Mouse (Mus musculus): Measurements from ENCODE around the gene Trmt5. TPM values are rescaled to one million over a fixed set of nuclear protein-coding genes. Genes with fewer than 3 reads are reported as not detected.

The Trmt5 gene
- 10 to 100 TPM in 1 of 2 experiments, 1 to 10 TPM in 1; 9.8 to 11.0 TPM for total RNA-seq (2021)

DNA sequence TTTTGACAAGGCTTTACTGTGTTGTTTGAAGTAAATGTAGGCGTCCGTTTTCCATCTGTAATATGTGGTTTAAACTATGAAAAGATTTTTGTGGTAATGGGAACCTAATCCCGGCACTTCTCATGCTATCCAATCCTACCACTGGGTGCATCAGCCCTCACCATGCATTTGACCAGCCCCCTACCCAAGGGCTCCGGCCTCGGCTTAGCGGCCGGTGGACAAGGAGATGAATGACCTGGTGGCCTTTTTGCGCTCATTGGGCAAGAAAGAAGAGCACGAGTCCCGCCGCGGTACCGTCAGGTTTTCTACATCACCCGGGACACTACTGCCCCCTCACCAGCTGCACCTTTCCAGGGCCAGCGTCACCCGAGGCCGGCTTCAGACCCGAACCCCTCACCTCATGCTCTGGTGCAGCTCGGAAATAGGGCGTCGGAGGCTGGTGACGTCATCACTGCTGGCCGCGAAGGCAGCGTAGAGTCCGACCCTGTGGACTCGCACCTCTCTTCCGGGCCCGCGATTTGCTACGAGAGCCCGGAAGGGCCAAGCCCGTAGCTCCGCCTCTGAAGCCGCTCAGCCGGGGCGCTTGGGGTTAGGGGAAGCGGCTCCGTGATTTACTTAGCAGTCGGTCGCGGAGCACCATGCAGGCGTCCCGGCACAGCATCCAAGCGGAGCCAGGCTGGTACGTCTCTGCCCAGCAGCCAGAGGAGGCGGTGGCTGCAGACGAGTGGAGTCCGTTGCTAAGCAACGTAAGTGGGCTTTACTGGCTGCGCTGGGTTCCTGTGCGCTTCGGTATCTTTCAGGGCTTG, at the start of gene Trmt5, which contains the start of gene Slc38a6:
TSS of gene Trmt5 (minus strand) at position 424 of the 806 bp plus-strand sequence.
TSS of gene Slc38a6 (plus strand) at position 493 of the 806 bp plus-strand sequence.
- peak; percentile 88 to 91 for DNase-seq

DNA sequence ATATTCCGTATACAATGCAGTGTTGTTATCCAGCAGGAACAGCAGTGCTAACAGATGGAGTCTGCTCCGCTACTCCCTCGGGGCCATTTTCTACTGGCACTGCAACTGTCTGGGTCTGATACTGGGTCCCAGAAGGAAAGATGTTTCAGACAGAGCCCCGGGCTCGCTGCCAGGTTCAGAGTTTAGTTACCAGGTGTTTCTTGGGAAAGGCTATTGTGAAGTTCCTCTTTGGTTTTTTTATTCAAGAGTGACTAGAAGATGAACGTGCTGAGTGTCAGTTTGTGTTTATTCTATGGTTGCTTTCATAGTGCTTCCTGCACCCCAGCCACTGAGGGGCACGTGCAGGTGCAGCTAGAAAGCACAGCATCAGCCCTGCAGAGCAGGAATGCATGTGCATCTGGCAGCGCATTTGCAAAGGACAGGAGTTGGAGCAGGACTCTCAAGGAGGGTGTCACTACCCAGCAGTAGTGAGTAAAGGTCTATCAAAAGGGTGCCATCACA, 47.6 kb upstream of the Trmt5 start:
- peak in 1 of 2 experiments; percentile 10 for DNase-seq

DNA sequence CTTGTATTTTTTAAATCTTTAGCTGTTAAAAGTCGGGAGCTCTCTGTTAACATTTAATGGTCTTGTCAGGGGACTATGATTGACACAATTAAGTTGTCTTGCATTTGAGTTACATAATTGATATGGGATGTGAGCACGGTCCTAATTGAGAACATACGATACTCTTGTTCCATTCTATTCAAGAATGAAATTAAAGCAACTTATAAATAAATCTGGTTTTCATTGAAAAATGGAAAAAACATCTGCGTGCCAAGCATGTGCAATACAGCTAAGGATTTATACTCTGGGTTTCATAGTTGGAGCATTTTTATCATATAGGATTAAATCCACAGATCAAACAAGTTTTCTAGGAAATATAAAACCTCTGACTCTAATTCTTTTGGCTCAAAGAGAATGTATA, 46.2 kb upstream of the Trmt5 start:
- no peak for DNase-seq

DNA sequence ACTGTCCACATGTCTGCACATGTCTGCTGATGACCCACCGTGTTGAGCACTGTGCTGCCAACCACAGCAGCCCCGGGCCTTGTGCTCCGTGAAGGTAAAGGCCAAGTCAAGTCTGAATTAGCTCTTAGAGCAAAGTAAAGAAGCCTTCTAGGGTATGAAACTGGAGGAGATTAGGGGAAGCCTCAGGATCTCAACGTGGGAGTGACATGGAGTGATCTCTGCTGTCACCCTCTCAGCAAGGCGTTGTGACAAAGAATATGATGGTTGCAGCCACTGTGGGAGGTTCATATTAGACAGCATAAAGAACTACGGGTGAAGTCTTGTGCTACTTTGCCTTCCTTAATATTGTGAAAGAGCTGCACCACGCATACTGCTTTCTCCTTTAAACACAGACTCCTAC, 43.7 kb upstream of the Trmt5 start:
- DNase-seq: no peak

DNA sequence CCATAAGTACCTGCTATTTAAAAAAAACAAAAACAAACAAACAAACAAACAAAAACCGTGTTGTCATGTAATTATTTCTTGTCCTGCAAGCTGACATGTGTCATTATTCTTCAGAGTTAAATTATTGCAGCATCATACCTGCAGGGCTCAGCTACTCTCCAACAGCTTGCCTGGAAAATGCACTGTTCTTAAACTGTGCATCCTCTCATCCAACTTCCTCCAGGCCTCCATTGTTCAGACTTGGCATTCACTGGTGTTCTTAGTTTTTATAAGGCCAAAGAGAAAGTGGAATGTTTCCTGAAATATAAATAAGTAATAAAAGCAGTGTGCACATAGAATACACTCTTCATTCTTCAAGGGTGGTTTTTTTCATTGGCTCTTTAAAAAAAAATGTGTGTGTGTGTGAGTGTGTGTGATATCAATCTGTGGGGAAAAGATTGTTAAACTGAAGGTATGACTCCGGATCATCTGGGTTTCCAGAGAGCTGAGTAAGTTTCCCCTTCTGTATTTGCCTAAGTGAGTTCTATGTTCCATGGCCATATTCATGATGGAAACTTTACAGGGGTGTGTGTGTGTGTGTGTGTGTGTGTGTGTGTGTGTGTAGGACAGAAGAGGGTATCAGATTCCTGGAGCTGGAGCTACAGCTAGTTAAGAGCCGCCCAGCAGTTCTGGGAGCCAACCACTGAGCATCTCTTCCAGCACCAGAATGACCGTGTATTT, 42.1 kb upstream of the Trmt5 start:
- no peak for DNase-seq

DNA sequence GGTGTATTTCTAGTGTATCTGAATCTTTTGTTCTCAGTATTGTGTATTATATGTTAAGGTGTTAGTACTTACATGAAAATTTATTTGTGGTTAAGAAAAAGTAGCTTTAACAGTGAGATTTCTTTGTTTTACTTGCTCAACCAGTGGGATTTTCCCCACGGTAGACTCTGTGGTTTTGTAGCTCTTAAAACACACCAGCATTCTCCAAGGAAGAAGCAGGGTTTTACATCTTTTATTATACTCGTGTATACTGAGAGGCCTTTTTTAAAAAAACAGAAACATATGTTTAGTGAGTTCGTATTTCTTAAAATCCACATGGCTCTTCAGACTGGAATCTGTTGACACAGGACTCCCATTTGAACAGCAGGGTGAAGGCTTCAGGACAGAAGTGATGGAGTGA, 40.9 kb upstream of the Trmt5 start:
- DNase-seq: no peak

DNA sequence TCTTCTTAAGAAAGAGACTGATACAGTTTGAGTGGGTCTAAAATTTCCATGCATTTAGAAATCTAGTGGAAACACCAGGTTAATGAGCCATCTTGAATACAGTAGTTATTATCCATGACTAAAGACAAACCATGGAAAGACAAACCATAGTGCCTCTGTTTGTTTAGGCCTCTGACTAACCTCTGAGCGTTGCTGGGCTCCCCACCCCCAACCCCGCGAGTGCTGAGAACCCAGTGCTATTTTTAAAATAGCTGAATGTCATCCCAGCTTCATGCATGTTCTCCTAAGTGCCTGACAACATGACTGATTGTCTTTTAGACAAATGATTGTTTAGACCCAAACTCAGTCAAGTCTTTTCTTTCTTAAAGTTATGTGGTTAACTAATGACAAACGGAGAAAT, 39.1 kb upstream of the Trmt5 start:
- DNase-seq: no peak

DNA sequence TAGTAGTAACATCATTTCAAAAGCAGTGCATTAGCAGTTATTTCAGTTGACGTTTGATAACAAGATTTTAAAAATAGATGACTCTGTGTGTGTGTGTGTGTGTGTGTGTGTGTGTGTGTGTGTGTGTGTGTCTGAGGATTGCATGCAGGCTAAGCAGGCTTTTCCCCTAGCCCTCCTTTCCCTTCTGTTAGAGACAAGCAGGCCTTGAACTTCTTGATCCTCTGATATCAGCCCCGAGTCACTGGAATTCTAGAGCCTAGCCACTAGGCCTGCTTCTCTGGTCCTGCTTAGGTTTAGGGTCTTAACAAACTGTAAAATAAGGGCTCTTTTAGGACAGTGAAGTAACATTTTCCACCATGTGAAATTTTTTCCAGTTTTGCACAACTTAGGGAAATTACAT, 38.7 kb upstream of the Trmt5 start:
- no peak for DNase-seq

DNA sequence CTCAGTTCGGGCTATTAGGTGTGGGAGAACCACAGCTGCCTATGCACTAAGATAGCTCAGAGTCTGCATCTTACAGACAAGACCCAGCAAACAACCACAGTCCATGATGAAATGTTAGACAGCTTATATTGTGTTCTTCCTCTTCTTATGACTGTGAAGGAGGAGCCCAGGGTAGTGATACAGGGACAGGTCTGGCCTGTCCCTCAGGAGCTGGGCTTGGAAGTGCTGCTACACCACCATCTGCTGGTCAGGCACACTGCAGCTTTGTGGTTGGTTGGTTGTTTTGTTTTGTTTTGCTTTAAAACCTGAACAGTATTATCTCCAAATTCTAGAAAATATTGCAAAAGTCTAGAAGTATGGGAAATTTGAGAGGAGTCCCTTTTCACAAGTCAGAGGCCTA, 38.2 kb upstream of the Trmt5 start:
- no peak for DNase-seq

DNA sequence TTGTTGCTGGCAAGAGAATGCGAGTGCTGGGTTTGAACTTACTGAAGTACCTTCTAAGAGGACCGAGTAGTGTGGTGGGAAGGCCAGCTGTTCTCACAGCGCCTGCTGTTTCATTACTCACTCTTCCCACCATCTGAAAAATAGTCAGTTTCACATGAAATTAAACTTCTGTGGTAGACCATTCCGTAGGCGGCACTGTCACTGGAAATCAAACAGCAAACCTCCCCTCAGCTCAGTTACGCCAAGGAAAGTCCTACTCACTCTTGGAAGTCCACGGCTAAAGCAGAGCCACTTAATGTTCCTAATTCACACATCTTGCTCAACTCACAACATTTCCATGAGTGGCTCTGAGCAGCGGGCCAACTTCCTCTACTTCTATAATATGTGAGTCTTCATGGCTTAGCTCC, 37.7 kb upstream of the Trmt5 start:
- no peak for DNase-seq

DNA sequence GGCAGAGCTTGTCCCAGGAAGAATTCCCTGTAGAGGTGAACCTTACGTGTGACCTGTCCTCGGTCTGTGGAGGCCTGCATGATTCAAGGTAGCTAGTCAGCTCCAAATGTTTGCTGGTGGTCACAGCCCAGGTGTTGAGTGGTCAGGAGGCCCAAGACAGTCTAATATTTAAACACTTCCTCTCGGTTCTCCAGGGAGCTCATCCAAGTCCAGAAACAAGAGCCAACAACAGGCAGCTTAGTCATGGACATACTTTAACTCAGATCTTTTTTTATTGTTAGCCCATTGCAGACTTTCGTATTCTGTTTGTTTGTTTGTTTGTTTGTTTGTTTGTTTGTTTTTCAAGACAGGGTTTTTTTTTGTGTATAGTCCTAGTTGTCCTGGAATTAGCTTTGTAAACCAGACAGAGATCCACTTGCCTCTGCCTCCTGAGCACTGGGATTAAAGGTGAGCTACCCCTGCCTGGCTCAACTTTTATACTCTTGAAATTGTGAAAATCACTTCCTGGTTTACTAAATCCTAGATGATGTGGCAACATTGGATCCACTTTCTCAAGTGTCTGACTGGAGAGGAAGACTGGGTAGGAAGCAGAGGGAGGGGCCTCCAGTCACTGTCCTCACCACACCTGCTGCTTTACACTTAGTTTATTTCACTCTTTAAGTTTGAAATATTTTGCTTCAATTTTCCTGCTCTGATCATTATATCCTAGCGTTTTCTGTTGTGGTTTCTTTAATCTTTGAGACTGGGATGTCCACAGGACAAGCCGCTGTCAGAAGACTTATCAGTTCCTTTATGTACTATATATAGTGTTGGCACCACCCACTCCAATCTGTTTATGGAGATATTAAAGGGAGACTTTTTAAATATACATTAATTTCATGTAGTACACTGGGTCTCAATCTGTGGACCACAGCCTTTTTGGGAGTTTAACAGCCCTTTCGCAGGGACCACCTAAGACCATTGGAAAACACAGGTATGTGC, 31.5 kb upstream of the Trmt5 start:
- DNase-seq: no peak

DNA sequence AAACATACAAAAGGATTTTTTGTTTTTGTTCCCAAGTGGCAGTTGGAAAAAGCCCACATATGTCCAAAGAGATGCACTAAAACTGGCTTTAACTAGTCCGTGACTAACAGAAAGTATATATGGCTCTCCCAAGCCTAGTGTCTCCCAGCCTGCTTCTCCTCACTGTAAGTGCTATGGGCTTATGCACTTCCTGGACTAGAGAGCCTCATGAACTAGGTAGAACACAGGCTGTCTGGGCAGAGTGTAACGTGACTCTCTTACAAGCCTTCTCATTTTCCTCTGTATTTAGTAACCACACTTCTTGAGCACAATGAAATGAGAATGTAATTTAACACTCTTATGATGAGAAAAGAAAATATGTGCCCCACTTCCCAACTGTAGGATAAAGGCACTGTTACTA, 22.2 kb upstream of the Trmt5 start:
- no peak for DNase-seq

DNA sequence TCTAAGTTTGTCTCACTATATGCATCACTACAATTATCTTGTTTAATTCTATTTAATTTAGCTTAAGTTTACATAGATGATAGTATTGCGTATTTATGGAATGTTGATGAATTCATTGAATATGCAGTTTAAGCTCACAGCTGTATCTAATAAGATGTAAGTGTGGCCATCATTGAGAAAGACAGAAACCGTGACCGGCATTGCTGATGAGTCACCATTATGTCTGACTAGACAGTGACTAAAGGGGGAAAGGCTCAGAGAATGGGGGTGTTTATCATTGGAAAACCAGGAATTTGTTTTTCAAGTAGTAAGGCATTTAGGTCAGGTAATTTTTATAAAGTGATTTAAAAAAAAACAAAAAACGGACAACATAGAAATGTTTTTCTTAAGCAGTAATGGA, 21.2 kb upstream of the Trmt5 start:
- no peak for DNase-seq

DNA sequence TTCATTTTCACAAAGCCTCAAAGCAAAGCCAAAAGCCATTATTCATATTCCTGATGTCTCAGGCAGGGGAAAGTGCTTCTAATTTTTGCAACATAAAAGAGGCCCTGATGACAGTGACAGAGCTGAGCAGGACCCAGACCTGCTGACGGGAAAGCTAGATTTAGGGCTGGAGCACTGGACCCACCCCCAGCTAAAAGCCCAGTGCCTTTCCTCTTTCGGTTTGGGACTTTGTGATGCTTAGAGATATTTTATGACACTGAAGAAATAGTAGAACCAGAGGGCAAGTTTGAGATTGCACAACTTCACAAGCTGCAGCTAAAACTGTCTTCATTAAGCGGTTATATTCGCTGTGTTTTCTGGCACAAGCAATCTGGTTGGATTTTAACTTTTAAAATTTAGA, 18.1 kb upstream of the Trmt5 start:
- DNase-seq: no peak

DNA sequence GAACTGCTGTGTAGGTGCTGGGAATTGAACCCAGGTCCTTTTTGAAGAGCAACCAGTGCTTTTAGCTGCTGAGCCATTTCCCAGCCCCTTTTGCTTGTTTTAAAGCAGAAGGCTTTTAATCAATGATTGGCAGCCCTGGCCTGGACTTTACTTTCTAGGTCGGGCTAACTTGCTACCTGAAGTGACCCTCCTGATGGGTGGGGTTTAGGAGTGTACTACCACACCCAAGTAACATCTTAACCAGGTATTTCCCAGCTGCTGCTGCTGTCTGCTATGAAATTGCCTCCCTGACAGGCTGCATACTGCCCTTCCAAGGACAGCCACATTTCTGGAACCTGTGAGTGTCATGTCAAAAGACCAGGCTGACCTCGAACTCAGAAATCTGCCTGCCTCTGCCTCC, 14.0 kb upstream of the Trmt5 start:
- DNase-seq: no peak

DNA sequence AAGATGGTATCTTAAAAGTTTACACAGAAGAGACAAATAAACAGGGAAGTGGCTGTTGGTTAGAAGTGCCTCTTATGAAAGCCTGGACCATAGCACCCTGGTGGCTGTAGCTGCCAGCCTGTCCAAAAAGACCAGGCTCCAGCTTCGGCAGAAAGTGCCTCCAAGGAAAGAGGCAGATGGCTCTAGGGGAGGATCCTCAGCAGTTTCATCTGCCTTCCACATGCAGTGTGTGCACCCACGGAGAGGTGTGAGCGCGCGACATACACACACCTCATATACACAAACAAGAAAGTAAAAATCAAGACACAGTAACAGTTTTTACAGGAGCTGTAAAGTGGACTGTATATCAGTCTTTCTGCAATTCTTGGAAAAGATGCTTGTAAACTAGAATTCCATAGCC, 12.1 kb upstream of the Trmt5 start:
- DNase-seq: no peak

DNA sequence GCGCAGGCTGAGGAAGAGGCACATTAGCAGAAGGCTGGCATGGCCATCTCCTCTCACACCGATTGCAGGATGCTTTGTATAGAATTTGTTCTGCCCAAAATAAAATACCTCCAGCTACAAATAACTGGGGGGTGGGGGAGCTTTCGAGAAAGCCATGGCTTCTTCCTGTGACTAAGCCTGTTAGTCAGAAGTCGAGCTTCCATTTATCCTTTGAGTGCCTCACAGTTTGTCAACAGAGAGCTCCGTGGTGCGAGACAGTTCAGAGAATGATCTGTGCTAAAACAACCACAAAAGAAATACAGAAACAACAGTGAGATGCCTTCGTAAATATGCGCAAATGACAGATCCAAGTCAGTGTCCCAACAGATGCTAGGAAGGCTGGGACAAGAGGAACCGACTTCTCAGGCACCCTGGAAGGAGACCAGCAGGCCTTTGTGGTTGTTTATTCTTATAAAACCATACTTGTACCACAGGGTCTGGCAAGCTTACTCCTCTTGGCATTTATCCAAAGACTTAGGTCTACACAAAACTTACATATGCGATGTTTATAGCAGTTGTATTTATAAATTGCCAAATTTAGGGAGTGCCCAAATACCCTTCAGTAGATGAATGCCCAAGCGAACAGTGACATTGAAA, 9.1 kb upstream of the Trmt5 start:
- no peak for DNase-seq

DNA sequence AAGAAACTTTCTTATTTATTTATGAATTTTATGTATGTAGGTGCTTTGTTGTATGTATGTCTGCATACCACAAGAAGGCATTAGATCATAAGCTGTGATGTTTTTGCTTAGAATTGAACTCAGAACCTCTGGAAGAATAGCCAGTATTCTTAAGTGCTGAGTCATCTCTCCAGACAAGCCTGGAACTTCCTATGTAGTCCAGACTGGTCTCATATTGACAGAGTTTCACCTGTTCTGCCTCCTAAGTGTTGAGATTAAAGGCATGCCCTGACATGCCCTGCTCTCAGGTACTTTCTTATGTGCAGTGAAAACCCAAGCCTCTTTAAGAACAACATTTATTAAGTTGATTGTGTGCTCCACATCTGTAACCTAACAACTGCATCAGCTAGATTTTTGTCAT, 8.4 kb upstream of the Trmt5 start:
- DNase-seq: no peak

DNA sequence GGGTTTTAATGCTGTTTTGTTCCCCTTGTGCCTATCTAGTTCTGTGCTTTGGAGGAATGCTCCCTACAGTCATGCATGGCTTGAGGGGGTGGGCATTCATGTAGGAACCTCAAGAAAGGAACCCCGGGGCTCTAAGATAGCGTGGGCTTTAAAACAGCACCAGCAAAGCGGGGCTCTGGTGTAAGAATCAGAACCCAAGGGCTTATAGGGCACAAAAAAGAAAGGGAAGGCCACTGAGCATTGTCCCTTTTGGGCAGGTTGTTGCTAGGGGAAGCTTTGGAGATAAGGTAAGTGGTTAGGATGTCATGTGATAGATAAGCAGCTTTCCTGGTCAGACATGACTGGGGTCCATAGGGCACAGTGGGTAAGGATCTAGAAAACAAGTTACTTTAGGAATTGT, 2.1 kb upstream of the Trmt5 start:
- DNase-seq: no peak

DNA sequence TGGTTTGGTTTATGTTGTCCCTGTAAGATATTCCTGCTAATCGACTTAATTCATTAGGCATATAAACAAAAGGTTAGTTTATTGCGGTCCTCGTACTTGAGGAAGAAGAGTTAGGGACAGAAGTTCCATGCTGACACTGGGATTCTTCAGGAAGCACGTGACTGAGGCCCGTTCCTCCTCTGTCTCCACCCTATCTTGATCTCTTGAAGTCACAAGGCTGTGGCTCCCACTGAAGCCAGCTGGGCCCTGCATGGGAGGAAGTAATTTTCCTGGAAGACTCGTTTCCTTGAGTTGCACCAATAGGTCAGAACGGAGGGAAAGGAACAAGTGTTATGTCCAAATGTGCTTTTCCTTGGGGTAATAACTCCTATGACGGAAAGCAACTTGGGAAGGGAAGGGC, 1.1 kb upstream of the Trmt5 start:
- DNase-seq: no peak

DNA sequence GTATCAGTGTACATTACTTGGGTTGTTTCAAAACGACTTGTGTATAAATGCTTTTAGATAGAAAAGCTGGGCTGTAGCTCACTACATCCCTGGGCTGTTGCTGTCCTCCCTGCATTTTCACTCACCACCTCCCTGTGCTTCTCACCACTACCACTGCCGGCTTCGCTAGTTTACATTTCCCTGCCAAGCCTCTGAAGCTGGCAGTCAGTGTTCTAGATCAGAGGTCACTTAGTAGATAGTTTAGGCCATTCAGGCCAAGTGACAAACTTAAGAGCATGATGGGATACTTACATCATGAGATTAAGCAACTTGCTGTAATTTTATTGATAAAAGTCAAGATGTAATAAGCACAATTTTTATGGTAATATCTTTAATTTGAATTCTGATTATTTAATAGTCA, 11.6 kb downstream of the Trmt5 start:
- DNase-seq: no peak

DNA sequence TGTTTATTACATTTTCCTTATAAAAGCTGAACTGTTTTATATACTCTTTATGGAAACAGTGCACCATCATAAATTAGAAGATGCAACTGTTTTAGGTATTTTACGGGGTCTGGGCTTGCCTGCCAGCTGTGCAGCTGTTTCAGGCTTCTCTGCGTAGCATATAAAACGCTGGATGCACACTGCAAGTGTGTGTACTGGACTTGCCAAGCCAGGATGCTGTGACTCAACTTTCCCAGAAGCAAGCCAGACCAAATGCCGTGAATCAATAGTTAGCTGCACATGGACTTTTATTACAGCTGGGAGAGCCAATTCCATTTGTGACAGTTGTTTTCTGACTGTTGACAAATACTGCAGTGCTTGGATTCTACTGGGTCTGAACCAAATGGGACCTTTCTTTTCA, 16.6 kb downstream of the Trmt5 start:
- no peak for DNase-seq
